Comparison of ENCODE assay signal across 14 mouse cellular contexts in genomic region chr9:72853681-72854190, GRCm38 (mm10). TPM values are rescaled to one million over a fixed set of nuclear protein-coding genes. Genes with fewer than 3 reads are reported as not detected.
DNase-seq lines count a peak whose midpoint lies in the region; ATAC-seq lines count a peak whose summit lies in the region.
"Had no signal": no experiment of that assay in that cellular context is flagged by ENCODE, and none has a peak within 500 bp of the region (broad histone marks: within the 10 kb centered on the region; RNA-seq: fewer than 3 reads in every experiment).

No protein-coding gene starts in this region.

- no peak overlapping the region for H3K4me2 ChIP-seq in limb, embryonic 13.5 days (replicated peaks)
- peak overlapping the region; percentile 39 for H3K4me2 ChIP-seq in forebrain, embryonic 12.5 days
- peak overlapping the region; percentile 28 for H3K4me2 ChIP-seq in hindbrain, embryonic 15.5 days
- peak overlapping the region; percentile 16 for H3K4me2 ChIP-seq in neural tube, embryonic 15.5 days
- no peak overlapping the region for H3K4me2 ChIP-seq in liver, embryonic 11.5 days
- H3K4me2 ChIP-seq: embryonic facial prominence, embryonic 12.5 days had no signal

- 62% methylated on average over 13 of the region's 13 CpGs for WGBS in limb, embryonic 13.5 days
- WGBS in limb, embryonic 10.5 days, result 86% methylated on average over 13 of the region's 13 CpGs
- 11% methylated on average over 13 of the region's 13 CpGs for WGBS in forebrain, embryonic 12.5 days
- WGBS in hindbrain, embryonic 15.5 days, result 20% methylated on average over 13 of the region's 13 CpGs
- WGBS in neural tube, embryonic 15.5 days, result 24% methylated on average over 13 of the region's 13 CpGs
- WGBS in liver, embryonic 11.5 days, result 77% methylated on average over 13 of the region's 13 CpGs

- H3K9me3 ChIP-seq in limb, embryonic 13.5 days, result no peaks in the 10 kb centered on the region
- H3K9me3 ChIP-seq in limb, embryonic 10.5 days (replicated peaks), result no peaks in the 10 kb centered on the region
- H3K9me3 ChIP-seq in forebrain, embryonic 12.5 days, result 0 out of 2 replicates have a peak, but pooled peaks cover 5% of the 10 kb centered on the region
- H3K9me3 ChIP-seq in hindbrain, embryonic 15.5 days, result no peaks in the 10 kb centered on the region
- H3K9me3 ChIP-seq in neural tube, embryonic 15.5 days (replicated peaks), result no peaks in the 10 kb centered on the region
- no peaks in the 10 kb centered on the region for H3K9me3 ChIP-seq in liver, embryonic 11.5 days (ENCODE audit: control insufficient read depth, low read length)
- H3K9me3 ChIP-seq: embryonic facial prominence, embryonic 12.5 days had no signal

- no peak overlapping the region for H3K27ac ChIP-seq in limb, embryonic 13.5 days
- H3K27ac ChIP-seq in limb, embryonic 10.5 days, result no peak overlapping the region
- peak overlapping the region; percentile 59 for H3K27ac ChIP-seq in forebrain, embryonic 12.5 days
- no peak overlapping the region for H3K27ac ChIP-seq in hindbrain, embryonic 15.5 days (replicated peaks)
- H3K27ac ChIP-seq in neural tube, embryonic 15.5 days (replicated peaks), result no peak overlapping the region
- no peak overlapping the region for H3K27ac ChIP-seq in liver, embryonic 11.5 days (ENCODE audit: low read depth, low read length)
- H3K27ac ChIP-seq: embryonic facial prominence, embryonic 12.5 days had no signal

- DNase-seq in limb, embryonic 10.5 days (ENCODE audit: low spot score), result no peak
- DNase-seq in liver, embryonic 11.5 days (ENCODE audit: low spot score), result no peak
- no peak for DNase-seq in spleen, postnatal 36 days (ENCODE audit: low spot score in 2 of 2)
- no peak for DNase-seq in adrenal gland, adult 8-10 months
- DNase-seq: adrenal gland, postnatal 36 days; cerebellum, adult 18-20 months; kidney, postnatal 14 days; right cerebral cortex, adult 18-20 months had no signal

- no peak overlapping the region for H3K4me3 ChIP-seq in limb, embryonic 13.5 days
- H3K4me3 ChIP-seq in limb, embryonic 10.5 days, result no peak overlapping the region
- H3K4me3 ChIP-seq in forebrain, embryonic 12.5 days (replicated peaks), result peak overlapping the region; percentile 10; the same call in 1 of the 2 replicates
- no peak overlapping the region for H3K4me3 ChIP-seq in hindbrain, embryonic 15.5 days
- H3K4me3 ChIP-seq in neural tube, embryonic 15.5 days (replicated peaks), result no peak overlapping the region
- no peak overlapping the region for H3K4me3 ChIP-seq in liver, embryonic 11.5 days (ENCODE audit: low read depth, low read length)
- H3K4me3 ChIP-seq: embryonic facial prominence, embryonic 12.5 days had no signal

- no peaks in the 10 kb centered on the region; the same call in 1 of the 2 replicates for H3K36me3 ChIP-seq in limb, embryonic 13.5 days
- H3K36me3 ChIP-seq in limb, embryonic 10.5 days, result peaks cover 100% of the 10 kb centered on the region
- H3K36me3 ChIP-seq in forebrain, embryonic 12.5 days (replicated peaks), result peaks cover 13% of the 10 kb centered on the region; the same call in 1 of the 2 replicates
- H3K36me3 ChIP-seq in hindbrain, embryonic 15.5 days, result no peaks in the 10 kb centered on the region
- H3K36me3 ChIP-seq in neural tube, embryonic 15.5 days, result no peaks in the 10 kb centered on the region
- no peaks in the 10 kb centered on the region for H3K36me3 ChIP-seq in liver, embryonic 11.5 days (ENCODE audit: control insufficient read depth, insufficient read depth, low read length)

- H3K27me3 ChIP-seq in limb, embryonic 13.5 days, result no peaks in the 10 kb centered on the region
- no peaks in the 10 kb centered on the region for H3K27me3 ChIP-seq in limb, embryonic 10.5 days (ENCODE audit: low read depth, poor library complexity, severe bottlenecking)
- peaks cover 71% of the 10 kb centered on the region for H3K27me3 ChIP-seq in forebrain, embryonic 12.5 days
- H3K27me3 ChIP-seq in hindbrain, embryonic 15.5 days, result no peaks in the 10 kb centered on the region
- no peaks in the 10 kb centered on the region for H3K27me3 ChIP-seq in neural tube, embryonic 15.5 days (replicated peaks)
- H3K27me3 ChIP-seq in liver, embryonic 11.5 days (replicated peaks; ENCODE audit: control insufficient read depth, insufficient read depth, low read length), result no peaks in the 10 kb centered on the region
- H3K27me3 ChIP-seq: CH12.LX; embryonic facial prominence, embryonic 12.5 days had no signal

- peak overlapping the region; percentile 45; the same call in 1 of the 2 replicates for H3K9ac ChIP-seq in limb, embryonic 13.5 days
- H3K9ac ChIP-seq in forebrain, embryonic 12.5 days, result no peak overlapping the region
- no peak overlapping the region for H3K9ac ChIP-seq in hindbrain, embryonic 15.5 days
- no peak overlapping the region for H3K9ac ChIP-seq in neural tube, embryonic 15.5 days (replicated peaks)
- no peak overlapping the region for H3K9ac ChIP-seq in liver, embryonic 11.5 days (ENCODE audit: low read depth, low read length)
- H3K9ac ChIP-seq: embryonic facial prominence, embryonic 12.5 days had no signal

- 0 out of 2 replicates have a peak, but pooled peaks cover 7% of the 10 kb centered on the region for H3K4me1 ChIP-seq in limb, embryonic 13.5 days
- no peaks in the 10 kb centered on the region for H3K4me1 ChIP-seq in limb, embryonic 10.5 days
- peaks cover 23% of the 10 kb centered on the region for H3K4me1 ChIP-seq in forebrain, embryonic 12.5 days
- H3K4me1 ChIP-seq in hindbrain, embryonic 15.5 days (replicated peaks), result peaks cover 14% of the 10 kb centered on the region
- peaks cover 12% of the 10 kb centered on the region for H3K4me1 ChIP-seq in neural tube, embryonic 15.5 days
- H3K4me1 ChIP-seq in liver, embryonic 11.5 days (replicated peaks; ENCODE audit: control insufficient read depth, insufficient read depth, low read length), result no peaks in the 10 kb centered on the region
- H3K4me1 ChIP-seq: embryonic facial prominence, embryonic 12.5 days had no signal

- ATAC-seq in limb, embryonic 13.5 days (ENCODE audit: low FRiP score, low read depth), result no peak
- peak; percentile 86 for ATAC-seq in forebrain, embryonic 12.5 days (ENCODE audit: low FRiP score)
- peak; percentile 66; the same call in 1 of the 2 replicates for ATAC-seq in hindbrain, embryonic 15.5 days (ENCODE audit: low FRiP score, low read depth)
- no peak for ATAC-seq in neural tube, embryonic 15.5 days (ENCODE audit: low FRiP score)
- no peak for ATAC-seq in liver, embryonic 11.5 days (replicated peaks; ENCODE audit: low FRiP score)

RNA-seq across cellular contexts. Expression of gene Prtg, which starts 47.1 kb away (rescaled TPM):
- polyA plus RNA-seq in limb, embryonic 13.5 days (2015; fragmentation: Nextera tagmentation; extraction: Ambion mirVana), result 0.36 and 1.0 TPM in 2 replicates
- polyA plus RNA-seq in limb, embryonic 10.5 days (2016; fragmentation: Nextera tagmentation; extraction: Ambion mirVana), result 5.5 and 11.4 TPM in 2 replicates
- 1.7 and 2.7 TPM in 2 replicates for polyA plus RNA-seq in forebrain, embryonic 12.5 days (2016; fragmentation: Nextera tagmentation; extraction: Ambion mirVana)
- polyA plus RNA-seq in hindbrain, embryonic 15.5 days (2015; fragmentation: Nextera tagmentation; extraction: Ambion mirVana), result 0.41 and 0.49 TPM in 2 replicates
- 0.52 and 0.61 TPM in 2 replicates for polyA plus RNA-seq in neural tube, embryonic 15.5 days (2015; fragmentation: Nextera tagmentation; extraction: Ambion mirVana)
- 1.7 TPM in 2 replicates for polyA plus RNA-seq in liver, embryonic 11.5 days (2014; fragmentation: Nextera tagmentation; extraction: Ambion mirVana)
- total RNA-seq in adrenal gland, adult 8-10 months (2022), result under 1 TPM; 0.16 to 0.28 (median 0.22) TPM
- total RNA-seq: CH12.LX had no signal

Comparison
In these comparisons a context has a peak if more than half of its experiments do, and no peak if none do; other contexts are left out.
1. ATAC-seq: peak in forebrain, embryonic 12.5 days (single experiment) and hindbrain, embryonic 15.5 days (single experiment); none in limb, embryonic 13.5 days (single experiment), neural tube, embryonic 15.5 days (single experiment) and liver, embryonic 11.5 days (single experiment).
2. H3K4me2 ChIP-seq: peak in forebrain, embryonic 12.5 days (single experiment), hindbrain, embryonic 15.5 days (single experiment) and neural tube, embryonic 15.5 days (single experiment); none in limb, embryonic 13.5 days (single experiment) and liver, embryonic 11.5 days (single experiment).